Comparison of ENCODE assay signal across 8 mouse cellular contexts in the genomic region with DNA sequence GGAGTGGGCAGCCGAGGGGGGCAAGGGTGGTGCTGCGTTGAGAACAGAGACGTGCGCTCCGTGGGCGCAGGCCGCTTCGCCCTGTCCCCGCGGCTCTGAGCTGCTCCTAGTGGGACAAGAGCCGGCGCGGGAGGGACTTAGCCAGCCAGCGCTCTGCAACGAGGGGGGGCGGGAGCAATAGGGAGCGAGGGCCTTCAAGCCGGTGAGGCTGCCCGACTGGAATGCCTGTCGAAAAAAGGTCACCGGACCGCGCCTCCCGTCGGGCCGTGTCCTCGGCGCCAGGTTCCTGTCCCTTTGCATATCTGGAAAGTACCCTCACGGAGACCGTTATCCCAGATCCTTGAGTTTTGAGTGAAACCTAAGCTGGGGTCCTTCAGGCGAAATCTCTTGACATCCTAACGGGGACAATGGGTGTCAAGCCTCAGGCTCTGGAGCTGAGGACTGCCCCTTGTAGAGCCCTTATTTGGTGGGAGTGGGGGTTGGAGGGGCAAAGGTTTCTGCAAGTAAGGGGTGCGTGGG. TPM values are rescaled to one million over a fixed set of nuclear protein-coding genes. Genes with fewer than 3 reads are reported as not detected.
DNase-seq lines count a peak whose midpoint lies in the region; ATAC-seq lines count a peak whose summit lies in the region.

A gene (minus strand): TSS at position 159 of the 519 bp plus-strand sequence.

- H3K4me1 ChIP-seq in heart, embryonic 10.5 days: peaks cover 5% of the 10 kb centered on the region; the same call in 1 of the 2 replicates
- H3K4me1 ChIP-seq in kidney, embryonic 15.5 days: peaks cover 30% of the 10 kb centered on the region

- peak within 1 kb of the TSS; percentile 66 for H3K4me2 ChIP-seq in kidney, embryonic 15.5 days

- H3K9me3 ChIP-seq in heart, embryonic 10.5 days: no peaks in the 10 kb centered on the region
- H3K9me3 ChIP-seq in kidney, embryonic 15.5 days (replicated peaks): no peaks in the 10 kb centered on the region

- peak; percentile 88 for ATAC-seq in erythroblast, adult 5-6 weeks (replicated peaks; ENCODE audit: low FRiP score, poor library complexity, severe bottlenecking)
- peak; percentile 97 for ATAC-seq in kidney, embryonic 15.5 days (replicated peaks; ENCODE audit: low FRiP score)
- peak; percentile 80 for ATAC-seq in monocyte, adult 5-6 weeks (replicated peaks; ENCODE audit: insufficient number of reproducible peaks, low FRiP score, low TSS enrichment, poor library complexity, severe bottlenecking)

- peak within 1 kb of the TSS; percentile 97 for H3K9ac ChIP-seq in kidney, embryonic 15.5 days

- peaks cover 26% of the 10 kb centered on the region for H3K36me3 ChIP-seq in heart, embryonic 10.5 days
- peaks cover 13% of the 10 kb centered on the region for H3K36me3 ChIP-seq in kidney, embryonic 15.5 days

- DNase-seq in B cell, adult 2 months: peak; percentile 92 to 94
- DNase-seq in brain, adult 2 months (ENCODE audit: low read depth, low spot score): peak; percentile 98
- DNase-seq in heart, embryonic 10.5 days (ENCODE audit: low spot score): peak; percentile 97
- peak; percentile 95 for DNase-seq in liver
- DNase-seq in spleen, postnatal 4 days (ENCODE audit: low spot score in 2 of 2): peak; percentile 90 to 95

- no peaks in the 10 kb centered on the region for H3K27me3 ChIP-seq in heart, embryonic 10.5 days (ENCODE audit: insufficient read depth, poor library complexity, severe bottlenecking)
- no peaks in the 10 kb centered on the region for H3K27me3 ChIP-seq in kidney, embryonic 15.5 days

- H3K4me3 ChIP-seq in heart, embryonic 10.5 days: peak within 1 kb of the TSS; percentile 95
- peak within 1 kb of the TSS; percentile 97 for H3K4me3 ChIP-seq in kidney, embryonic 15.5 days (replicated peaks)

- peak within 1 kb of the TSS; percentile 100 for H3K27ac ChIP-seq in heart, embryonic 10.5 days
- H3K27ac ChIP-seq in kidney, embryonic 15.5 days: peak within 1 kb of the TSS; percentile 100

- under 1% methylated on average over 33 of the region's 33 CpGs for WGBS in heart, embryonic 10.5 days
- under 1% methylated on average over 33 of the region's 33 CpGs for WGBS in kidney, embryonic 15.5 days

RNA-seq across cellular contexts. Expression of the gene that starts here (rescaled TPM):
- 103 and 109 TPM in 2 replicates for total RNA-seq in erythroblast, adult 5-6 weeks (2015; ENCODE audit: low replicate concordance)
- total RNA-seq in erythroblast, adult 5-6 weeks (2017; ENCODE audit: low replicate concordance): 109 and 137 TPM in 2 replicates
- polyA plus RNA-seq in heart, embryonic 10.5 days (2016; fragmentation: Nextera tagmentation; extraction: Ambion mirVana): 325 and 347 TPM in 2 replicates
- polyA plus RNA-seq in kidney, embryonic 15.5 days (2015; fragmentation: Nextera tagmentation; extraction: Ambion mirVana): 330 and 337 TPM in 2 replicates
- total RNA-seq in monocyte, adult 5-6 weeks (2017): 252 to 314 TPM (median 306 TPM) in 3 replicates

Comparison
In these comparisons a context has a peak if more than half of its experiments do, and no peak if none do; other contexts are left out.
1. Peak in every context shown above with its lines: DNase-seq, ATAC-seq, H3K4me3 ChIP-seq and H3K27ac ChIP-seq.